Mouse (Mus musculus) ES-Bruce4 (cell line): ENCODE results near the gene Tenm4.

Source experiments
- CTCF ChIP-seq: IDR thresholded peaks from one replicate; pipeline ENCODE4 v1.8.1; 2011; ENCODE audit warnings: low read depth, low read length
- EP300 ChIP-seq: IDR thresholded peaks from 2 replicates; pipeline ENCODE4 v1.6.1; 2011; ENCODE audit warnings: low read depth, low read length; ENCODE audit not compliant: insufficient read depth
- POLR2A ChIP-seq: IDR thresholded peaks from one replicate; pipeline ENCODE4 v1.8.1; 2011; ENCODE audit warnings: low read length; ENCODE audit not compliant: insufficient read depth

- TF ChIP-seq CTCF (no peak), POLR2A (no peak), EP300 (no peak)
These were observed 508.7 kb downstream of the Tenm4 start for GRCm38 (mm10) chr7:96679746-96680145.
